Mouse (Mus musculus) heart, postnatal 4 days (tissue): ENCODE measurements around the gene Ralgps1. TPM values are rescaled to one million over a fixed set of nuclear protein-coding genes. Genes with fewer than 3 reads are reported as not detected.
"Not testable (repeated sequence)": the region's sequence is repeated elsewhere in the genome, so short reads cannot be mapped to it uniquely, and the experiment has no call there.

ENCODE experiments used
- DNase-seq: peaks from one replicate; pipeline ENCODE4 v3.0.0; 2021
- total RNA-seq, 2 experiments: library from RNA; stranded (reverse); gene quantifications; 2 replicates each; pipeline ENCODE4 v1.2.3; 2021

The Ralgps1 gene
- total RNA-seq, 2 experiments from 2014 or later, result 8.7 to 8.8 TPM

DNA sequence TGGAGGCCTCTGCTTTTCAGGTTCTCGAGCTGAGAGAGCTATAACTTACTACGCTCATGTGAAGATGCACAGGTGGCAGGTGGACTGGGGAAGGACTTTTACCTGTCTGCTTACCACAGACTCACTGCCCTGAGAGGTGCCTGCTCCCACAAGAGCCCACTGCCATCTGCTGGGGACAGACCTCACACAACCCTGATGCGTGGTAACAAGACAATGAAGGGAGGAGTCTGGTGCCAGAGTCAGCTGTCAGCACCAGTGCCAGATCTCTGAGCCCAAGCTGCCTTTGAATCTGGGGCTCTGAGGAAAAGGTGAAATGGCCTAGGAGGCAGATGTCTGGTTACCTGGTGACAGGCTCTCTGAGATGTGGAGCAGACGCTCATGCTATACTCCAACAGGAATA, 136.4 kb downstream of the Ralgps1 start:
- DNase-seq, result peak; percentile 45

DNA sequence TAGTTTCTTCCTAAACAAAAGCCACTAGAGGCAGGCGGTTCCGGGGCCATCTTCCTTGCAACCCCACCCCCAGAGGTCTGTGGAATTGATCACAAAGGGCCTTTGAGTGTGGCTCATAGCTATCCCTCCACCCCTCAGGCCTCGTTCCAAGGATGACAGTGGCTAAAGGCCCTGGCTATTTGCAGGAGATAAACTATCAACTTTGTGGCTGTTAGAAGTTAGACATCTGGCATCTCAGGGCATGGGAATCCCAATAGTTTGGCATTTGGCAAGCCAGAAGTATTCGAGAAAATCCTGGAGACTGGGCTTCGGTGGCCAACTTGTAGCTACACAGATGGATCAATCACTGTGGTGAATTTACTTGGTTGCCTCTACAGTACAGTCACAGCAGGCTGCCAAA, 137.4 kb downstream of the Ralgps1 start:
- no peak for DNase-seq

DNA sequence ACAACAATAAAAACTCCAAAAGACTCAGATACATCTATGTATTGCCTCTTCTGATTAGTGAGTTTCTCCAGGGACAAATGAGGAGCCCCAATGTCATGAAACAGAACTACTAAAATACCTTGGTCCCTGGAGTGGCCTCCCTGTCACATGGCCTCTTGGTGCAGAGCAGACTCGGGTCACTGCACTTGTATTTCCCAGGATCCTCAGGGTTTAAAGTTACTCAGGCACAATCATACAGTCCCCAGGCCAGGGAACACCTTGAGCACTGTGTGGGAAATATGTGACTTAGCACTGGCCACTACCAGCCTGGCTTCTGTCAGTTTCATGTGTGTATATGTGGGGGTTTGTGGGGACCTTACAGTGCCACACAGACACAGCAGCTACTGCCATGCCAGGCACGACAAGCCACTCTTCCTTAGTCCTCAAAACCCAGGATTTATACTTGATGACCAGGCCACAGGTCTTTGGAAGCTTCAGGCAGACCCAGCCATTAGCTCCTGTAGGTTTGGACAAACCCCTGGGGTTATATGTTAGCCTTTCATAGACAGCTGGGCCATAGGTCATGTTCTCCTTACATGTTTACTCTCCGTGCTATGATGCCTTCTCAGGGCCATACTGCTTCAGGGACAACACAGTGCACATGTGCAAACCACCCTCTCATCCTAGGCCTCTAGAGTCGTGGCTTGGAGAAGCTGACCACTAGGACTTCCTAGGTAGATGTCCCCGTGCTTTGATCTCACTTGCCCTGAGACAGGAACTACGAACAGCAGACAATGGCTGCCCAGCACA, 138.3 kb downstream of the Ralgps1 start:
- no peak for DNase-seq

DNA sequence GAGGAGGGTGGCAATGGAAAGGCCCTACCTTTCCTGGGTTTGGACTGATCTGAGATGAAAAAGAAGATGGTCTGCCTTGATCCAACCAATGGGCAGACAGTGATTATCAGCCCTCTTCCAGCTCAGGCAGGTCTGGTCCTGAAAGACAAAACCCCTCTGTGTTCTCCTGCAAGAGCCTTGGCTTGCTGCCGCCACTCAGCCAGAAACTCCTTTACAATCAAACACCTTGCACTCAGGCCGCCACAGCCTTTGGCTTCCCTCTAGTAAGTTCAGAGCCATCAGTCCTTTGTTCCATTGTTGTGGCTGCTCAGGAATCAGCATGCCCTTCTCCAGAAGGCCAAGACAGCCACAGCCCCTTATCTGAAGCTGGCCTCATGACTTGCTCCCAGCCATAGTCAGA, 139.5 kb downstream of the Ralgps1 start:
- DNase-seq, result no peak

DNA sequence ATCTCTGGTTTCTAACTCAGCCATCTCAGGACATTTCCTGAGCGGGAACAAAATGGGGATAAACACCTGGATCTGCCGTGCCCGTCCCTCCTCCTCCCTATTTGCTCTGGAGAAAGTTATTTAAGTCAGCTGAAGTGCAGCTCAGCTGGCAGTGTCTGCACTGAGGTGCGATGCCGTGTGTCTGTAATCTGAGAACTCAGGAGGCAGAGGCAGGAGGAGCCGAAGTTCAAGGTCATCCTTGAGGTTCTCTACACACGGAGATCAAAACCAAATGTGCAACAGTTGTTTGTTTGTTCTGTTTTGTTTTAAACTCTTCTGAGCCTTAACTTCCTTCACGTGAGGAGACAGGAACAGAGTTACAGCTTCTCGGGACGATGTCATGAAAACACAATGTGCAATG, 140.6 kb downstream of the Ralgps1 start:
- DNase-seq, result no peak

DNA sequence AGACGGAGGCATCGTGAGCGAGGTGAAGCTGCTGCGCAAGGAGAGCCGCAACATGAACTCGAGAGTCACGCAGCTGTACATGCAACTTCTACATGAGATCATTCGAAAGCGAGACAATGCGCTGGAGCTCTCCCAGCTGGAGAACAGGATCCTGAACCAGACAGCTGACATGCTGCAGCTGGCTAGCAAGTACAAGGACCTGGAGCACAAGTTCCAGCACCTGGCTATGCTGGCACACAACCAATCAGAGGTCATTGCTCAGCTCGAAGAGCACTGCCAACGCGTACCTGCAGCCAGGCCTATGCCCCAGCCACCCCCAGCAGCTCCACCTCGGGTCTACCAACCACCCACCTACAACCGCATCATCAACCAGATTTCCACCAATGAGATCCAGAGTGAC, 142.7 kb downstream of the Ralgps1 start:
- peak; percentile 60 for DNase-seq

DNA sequence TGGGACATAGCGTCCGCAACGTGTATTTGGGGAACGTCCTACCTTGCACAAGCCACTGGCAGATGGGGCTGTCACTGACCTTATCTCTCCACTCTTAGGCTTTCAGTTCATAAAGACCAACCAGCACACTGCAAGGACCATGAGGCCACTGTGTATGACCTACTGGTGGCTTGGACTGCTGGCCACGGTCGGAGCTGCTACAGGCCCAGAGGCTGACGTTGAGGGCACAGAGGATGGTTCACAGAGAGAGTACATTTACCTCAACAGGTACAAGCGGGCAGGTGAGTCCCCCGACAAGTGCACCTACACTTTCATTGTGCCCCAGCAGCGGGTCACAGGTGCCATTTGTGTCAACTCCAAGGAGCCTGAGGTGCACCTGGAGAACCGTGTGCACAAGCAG, 143.2 kb downstream of the Ralgps1 start:
- DNase-seq, result no peak

DNA sequence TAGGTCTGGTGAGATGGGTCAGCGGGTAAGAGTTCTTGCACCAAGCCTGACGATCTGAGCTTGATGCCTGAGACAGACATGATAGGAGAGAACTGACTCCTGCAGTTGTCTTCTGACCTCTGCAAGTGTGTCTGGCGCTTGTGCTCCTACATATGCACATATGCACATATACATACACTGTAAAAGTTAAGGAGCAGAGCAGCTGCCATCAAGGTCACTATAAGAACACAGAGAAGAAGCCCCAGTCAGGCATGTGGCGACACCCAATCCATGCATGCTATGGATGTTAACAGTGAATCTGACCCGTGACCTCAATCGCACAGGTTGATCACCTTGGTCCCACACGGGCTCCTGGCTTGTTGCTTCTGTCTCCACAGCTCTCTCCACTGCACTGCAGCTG, 145.4 kb downstream of the Ralgps1 start:
- DNase-seq, result no peak

DNA sequence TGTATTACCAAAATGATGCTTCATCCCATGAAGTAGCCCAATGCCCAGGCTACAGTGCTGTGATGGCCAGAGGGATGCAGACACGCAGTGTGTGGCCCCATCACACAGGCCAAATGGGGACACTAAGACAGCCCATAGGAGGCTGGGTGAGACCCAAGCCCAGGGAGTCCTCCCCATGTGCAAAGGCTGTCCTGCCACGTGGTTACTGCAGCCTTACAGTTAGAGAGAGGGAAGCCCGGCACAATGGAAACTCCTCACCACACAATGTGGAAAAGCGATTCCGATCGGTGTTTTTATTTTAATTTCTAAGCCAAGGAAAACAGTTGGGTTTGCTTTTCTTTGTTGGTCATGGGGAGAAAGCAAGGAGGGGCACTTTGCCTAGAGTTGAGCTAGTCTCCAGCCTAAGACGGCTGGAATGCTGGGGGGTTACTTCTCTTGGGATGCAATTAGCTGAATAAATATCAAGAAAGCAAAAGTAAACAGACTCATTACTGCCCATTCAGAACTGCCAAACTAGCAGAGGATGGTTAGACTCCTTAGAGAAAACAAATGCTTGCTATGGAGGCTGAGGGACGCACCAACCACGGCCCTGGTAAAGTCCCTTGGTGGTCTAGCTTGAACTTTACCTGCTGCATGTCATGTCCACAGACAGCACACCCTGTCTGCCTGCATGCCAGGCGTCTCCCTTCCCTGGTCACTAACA, 147.5 kb downstream of the Ralgps1 start:
- DNase-seq, result no peak

DNA sequence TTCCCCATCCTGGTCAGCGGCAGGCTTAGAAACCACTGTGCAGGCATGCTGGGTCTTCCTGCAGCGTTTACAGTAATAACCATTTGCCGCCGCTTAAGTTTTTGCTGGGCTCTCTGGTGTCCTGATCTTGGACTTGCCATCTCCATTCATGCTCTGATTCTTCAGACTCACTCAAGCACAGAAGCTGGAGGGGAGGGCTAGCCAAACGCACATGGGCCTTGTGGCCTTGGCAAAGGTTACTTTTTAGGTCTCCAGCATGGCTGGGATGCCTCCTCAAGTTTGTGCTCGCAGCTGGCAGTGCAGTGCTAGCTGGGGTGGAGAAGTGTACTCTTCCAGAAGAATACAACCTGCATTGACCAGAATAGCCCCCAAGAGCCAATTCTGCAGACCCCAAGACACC, 148.8 kb downstream of the Ralgps1 start:
- DNase-seq, result no peak

DNA sequence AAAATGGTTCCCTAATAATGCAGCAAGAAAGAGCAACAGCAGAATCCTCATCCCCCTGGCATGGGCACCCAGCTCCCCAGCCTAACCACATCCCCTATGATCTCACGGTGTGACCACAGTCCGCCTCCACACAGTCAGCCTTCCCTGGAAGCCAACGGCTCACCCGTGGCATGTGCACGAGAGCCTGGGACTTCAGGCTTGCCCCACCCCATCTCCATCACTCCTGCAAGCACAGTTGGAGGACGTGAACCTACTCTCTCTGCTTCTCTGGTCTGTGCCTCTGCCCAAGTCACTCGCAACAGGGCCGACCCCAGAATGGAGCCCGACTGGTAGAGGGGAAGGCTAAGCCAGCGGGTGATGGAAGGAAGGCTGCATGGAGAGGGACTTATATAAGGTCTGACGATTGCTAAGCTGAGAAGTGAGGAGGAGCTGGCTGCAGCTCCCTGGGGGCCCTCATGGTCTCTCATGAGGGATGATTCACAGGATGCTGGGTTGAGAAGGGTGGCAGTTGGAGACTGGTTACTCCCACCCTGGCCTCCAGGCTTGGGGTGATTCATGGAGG, 149.9 kb downstream of the Ralgps1 start:
- DNase-seq, result no peak

DNA sequence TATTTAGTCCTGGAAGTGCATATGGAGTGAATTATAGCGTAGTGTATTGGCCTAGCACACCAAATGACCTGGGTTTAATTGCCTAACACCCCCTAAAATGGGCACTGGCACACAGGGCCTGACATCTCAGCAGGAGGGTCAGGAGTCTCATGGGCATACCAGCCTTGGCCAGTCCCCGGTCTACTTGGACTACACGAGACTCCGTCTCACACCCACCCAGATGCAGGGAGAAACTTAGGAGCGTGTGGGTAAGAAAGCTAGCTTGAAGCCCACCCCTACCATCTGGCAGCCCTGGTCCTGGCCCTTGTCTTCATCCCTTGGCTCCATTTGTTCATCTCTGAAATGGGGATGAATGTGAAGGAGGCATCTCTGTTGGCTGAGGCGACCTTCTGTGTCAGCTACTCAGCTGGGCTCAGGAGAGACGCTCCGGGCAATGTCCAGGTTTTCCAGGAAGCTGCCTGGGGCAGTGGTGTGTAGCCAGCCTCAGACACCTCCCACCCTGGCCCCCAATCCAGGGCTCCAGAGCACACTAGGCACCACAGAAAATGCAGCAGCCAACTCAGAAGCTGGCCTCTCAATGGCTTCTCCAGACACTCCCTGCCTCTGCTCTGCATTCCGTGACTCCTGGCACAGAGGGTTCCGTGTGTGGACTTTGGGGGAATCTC, 150.5 kb downstream of the Ralgps1 start:
- DNase-seq, result no peak

DNA sequence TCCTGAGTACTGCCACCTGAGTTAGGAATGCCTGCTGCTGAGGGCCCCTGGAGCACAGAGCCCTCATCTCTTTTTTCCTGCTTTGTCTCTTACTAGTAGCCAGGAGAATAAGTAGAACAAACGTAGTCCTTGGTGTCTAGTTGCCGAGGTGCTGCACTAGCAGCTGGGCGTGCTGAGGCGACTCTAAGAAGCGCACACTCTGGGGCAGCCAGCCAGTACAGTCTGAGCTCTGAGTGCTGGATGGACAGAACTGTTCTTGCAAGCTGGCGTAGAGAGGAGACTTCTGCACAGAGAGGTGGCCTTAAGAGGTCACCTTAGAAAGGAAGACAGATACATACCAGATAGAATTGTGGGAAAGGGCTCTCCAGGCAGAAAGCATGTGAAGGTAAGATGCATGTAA, 151.0 kb downstream of the Ralgps1 start:
- no peak for DNase-seq

DNA sequence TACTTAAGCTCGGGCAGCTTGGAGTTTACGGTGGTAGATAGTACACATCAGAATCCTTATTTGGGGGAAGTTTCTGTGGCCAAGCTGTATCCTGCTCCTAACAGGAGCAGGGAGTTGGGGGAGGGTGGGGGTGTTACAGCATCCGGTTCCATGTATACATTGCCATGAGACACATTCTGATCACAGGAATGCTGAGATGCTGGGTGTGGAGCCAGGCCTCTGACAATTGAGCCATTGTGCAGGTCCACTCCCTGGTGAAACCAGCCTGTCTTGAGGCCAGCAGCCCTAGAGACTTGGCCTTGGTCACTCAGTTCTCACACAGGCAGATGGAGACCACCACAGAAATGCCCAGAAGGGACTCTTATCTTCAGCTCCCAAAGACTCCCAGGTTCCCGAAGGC, 151.6 kb downstream of the Ralgps1 start:
- DNase-seq, result no peak

DNA sequence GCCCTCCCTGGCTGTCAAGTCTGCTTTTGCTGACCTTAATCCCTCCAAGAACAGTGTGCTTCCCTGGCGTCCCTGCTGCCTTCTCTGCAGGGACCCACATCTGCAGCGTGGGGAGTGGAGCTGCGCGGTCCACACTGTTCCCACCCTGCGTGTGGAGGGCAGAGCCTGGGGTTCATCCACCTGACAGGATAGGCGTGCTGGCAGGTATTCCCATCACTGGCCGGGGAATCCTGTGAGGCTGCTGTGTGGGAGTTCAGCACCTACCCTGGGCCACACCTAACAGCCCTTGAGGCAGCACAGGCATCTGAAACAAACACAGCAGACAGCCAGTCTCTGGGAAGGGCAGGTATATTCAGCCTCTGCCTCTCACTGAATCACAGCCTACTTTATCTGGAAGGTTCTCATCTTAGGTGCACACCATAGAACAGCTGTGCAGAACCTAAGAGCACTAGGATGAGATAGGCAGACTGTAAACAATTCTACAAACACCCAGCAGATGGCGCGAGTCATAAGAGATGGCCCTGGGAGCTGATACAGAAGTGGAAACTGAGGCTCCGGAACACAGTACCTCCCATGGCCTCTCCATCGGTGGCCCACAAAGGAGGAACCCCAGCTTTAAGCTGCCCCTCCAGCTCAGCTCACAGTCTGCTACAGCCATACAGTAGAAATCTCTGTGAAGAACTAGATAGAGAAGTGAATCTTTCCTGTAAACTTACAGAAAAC, 152.2 kb downstream of the Ralgps1 start:
- DNase-seq, result peak; percentile 62

DNA sequence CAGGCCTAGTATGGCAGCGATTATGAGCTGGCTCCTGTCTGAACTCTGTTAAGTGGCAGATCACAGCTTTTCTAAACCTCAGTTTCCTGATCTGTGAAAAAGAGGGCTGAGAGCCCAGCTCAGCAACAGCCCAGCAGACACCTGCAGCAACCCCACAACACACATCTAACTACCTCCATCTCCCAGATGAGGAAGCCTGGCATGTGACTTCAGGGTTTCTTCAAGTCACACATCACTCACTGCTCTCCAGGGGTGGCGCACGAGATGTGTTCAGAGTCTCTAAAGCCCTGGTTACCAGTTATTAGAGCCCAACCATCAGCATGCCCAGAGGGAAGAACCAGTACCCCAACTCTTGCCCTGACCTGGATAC, 153.9 kb downstream of the Ralgps1 start:
- DNase-seq, result no peak

DNA sequence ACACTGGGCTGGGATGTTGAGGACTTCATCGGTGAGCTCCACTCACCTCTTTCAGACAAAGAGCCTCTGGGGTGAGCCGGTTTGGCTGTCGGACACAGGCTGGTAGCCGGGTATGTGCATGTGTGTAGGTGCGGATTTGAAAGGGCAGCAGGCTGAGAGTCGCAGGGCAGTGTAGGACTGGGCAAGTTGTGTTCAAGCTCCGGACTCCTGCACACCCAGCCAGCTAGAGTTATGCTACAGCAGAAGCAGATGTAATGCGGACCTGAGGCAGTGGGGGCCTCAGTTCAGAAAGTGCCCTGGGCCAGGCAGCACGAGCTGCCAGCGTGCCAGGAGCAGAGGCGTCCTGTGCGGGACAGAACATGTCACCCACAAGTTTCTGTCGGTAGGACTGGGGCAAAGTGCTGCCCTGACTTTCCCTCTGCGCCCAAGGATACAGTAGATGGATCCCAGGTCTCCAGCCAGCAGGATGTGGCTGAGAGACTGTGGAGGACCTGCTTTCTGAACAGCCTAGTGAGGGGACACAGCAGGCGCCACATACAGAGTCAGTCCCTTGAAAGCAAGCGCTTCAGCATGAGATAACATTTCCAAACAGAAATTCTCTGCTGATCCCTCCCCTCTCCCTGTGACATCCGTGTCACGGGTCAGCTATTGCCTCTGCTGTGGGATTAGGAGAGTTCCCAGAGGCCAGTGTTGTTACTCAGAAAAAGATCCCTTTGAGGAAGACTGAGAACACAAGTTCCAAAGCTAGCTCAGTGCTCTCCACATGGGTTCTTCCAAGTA, 154.5 kb downstream of the Ralgps1 start:
- DNase-seq, result no peak

DNA sequence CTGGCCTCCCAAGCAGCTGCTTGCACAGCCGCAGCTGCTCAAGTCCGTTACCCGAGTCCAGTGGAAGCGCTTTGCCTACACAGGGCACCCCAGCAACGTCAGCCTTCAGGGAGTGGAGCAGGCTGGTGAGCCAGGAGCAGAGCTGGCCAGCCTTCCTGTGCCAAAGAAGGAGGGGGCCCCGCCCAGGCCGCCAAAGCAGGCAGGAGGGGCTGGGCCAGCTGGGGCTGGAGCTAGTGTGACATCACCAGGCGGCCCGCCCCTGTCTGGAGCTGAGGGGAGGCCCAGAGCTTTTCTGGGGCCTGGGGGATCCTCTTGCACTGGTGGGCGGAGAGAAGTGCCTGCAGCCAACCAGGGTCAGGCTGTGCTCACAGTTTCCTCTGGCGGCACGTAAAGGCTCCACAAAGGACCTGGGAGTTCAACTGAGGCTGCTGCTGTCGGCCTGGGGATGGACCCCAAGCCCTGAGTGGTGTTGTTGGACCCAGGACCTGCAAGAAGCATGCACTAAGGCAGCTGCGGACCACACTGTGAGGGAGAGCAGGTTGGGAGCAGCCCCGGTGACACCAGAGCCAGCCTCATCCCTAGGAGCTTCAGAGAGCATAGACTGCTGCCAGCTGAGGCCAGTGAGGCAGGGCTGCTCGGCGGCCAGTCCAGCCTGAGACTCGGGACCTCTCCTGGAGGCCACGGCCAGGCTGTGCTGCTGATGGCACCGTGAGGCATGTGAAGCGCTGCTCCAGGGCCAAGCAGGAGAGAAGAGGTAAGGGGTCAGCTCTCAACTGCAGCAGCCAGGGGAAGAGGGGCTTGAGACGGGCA, 155.4 kb downstream of the Ralgps1 start, which contains the start of gene Angptl2:
Angptl2 (plus strand) TSS at position 370 of the 810 bp plus-strand sequence.
- DNase-seq, result peak; percentile 95

DNA sequence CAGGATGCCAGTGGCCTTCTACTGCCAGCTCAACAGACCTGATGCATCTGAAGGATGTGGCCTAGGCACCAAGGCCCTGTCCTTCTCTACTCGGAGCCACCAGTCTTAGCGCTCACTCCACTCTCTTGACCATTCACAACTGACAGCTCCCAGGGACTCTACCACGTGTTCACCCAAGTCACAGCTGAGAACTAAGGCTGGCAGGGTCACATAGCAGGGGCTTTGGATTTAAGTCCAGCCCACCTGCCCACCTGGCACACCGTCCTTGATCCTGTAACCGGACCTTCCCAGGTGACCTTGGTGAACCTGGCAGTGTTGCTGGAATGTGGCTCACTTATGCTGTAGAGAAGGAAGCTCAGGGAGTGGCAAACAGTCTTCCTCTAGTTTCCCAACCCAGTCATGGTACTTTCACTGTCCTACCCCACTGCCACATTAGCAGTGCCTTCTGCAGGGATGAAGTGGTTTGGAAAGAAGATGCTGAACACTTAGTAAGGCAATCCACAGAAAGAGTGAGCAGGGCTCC, 156.0 kb downstream of the Ralgps1 start:
- DNase-seq, result no peak

DNA sequence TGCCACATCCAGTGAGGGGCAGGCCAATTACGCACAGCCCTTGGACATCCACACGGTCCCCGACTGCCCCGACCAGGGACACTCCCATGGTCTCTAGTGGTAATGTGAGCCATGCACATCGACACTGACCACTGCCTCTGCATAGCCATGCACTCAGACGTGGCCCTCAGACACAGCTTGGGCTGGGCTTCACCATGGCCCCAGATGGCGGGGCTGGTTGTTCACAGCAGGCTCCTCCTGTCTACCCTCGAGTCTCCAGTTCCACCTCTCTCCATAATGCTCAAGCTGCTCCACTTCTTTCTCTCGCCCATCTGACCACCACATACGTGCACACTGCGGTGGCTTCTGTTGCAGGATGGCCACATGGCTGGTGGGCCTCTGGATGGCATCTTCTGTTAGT, 160.0 kb downstream of the Ralgps1 start:
- DNase-seq, result not testable (repeated sequence)

DNA sequence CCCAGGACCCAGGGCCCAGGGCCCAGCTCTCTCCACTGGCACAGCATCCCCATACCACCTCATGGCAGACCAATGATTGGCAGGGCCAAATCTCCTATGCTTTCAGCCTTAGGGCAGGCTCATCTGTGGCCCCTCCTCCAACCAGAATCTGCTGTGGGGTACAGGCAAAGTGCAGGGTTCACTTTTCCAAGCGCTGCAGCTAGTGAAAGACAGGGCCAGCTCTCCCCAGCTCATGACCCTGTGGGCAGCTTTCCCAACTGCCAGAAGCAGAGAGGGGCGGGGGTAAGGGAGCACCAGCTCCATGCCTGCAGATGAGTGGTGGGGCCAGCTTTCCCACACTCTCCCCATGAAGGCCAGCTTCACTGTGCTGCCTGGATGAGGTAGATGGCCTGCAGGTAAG, 160.4 kb downstream of the Ralgps1 start:
- DNase-seq, result no peak
